Comparison of ENCODE assay signal across 8 mouse cellular contexts in genomic region chr8:4216791-4217621, GRCm38 (mm10). TPM values are rescaled to one million over a fixed set of nuclear protein-coding genes. Genes with fewer than 3 reads are reported as not detected.
DNase-seq lines count a peak whose midpoint lies in the region; ATAC-seq and TF ChIP-seq lines count a peak whose summit lies in the region.

Gene Prr36 (minus strand): TSS chr8:4217459.

- H3K4me2 ChIP-seq in forebrain, embryonic 15.5 days (replicated peaks) = peak within 1 kb of the TSS; percentile 98
- peak within 1 kb of the TSS; percentile 98 for H3K4me2 ChIP-seq in midbrain, embryonic 16.5 days (ENCODE audit: low read length)

- H3K27me3 ChIP-seq in liver, adult 2 months (ENCODE audit: control insufficient read depth, insufficient read depth, low read length) = peaks cover 11% of the 10 kb centered on the region
- H3K27me3 ChIP-seq in cerebellum, adult 2 months (ENCODE audit: control insufficient read depth, insufficient read depth, low read length) = no peaks in the 10 kb centered on the region
- H3K27me3 ChIP-seq in forebrain, embryonic 15.5 days = no peaks in the 10 kb centered on the region
- H3K27me3 ChIP-seq in midbrain, embryonic 16.5 days (ENCODE audit: control insufficient read depth, insufficient read depth, low read depth, low read length) = no peaks in the 10 kb centered on the region

- peak within 1 kb of the TSS; percentile 26; the same call in 1 of the 2 replicates for H3K4me3 ChIP-seq in liver, adult 2 months (ENCODE audit: insufficient read depth, low read depth, low read length)
- peak within 1 kb of the TSS; percentile 86 for H3K4me3 ChIP-seq in cerebellum, adult 2 months (replicated peaks; ENCODE audit: insufficient read depth, low read depth, low read length)
- peak within 1 kb of the TSS; percentile 78 for H3K4me3 ChIP-seq in forebrain, embryonic 15.5 days
- peak within 1 kb of the TSS; percentile 53 for H3K4me3 ChIP-seq in midbrain, embryonic 16.5 days (ENCODE audit: low read depth, low read length)

- ATAC-seq in forebrain, embryonic 15.5 days (replicated peaks) = peak; percentile 91
- ATAC-seq in midbrain, embryonic 16.5 days = peak; percentile 91
- no peak for ATAC-seq in inflammation-experienced regulatory T-cells, adult 6 months

- DNase-seq in liver, adult 2 months (ENCODE audit: extremely low read depth, low read depth, low spot score) = no peak
- no peak for DNase-seq in liver
- DNase-seq in cerebellum, adult 2 months = peak; percentile 64 to 68
- peak; percentile 62 to 80 for DNase-seq in left cerebral cortex, postnatal 14 days (ENCODE audit: low spot score in 2 of 2)
- no peak for DNase-seq in urinary bladder, postnatal 10 days (ENCODE audit: low spot score)

- H3K9me3 ChIP-seq in forebrain, embryonic 15.5 days = no peaks in the 10 kb centered on the region
- no peaks in the 10 kb centered on the region for H3K9me3 ChIP-seq in midbrain, embryonic 16.5 days (replicated peaks; ENCODE audit: control insufficient read depth, low read length, poor library complexity, severe bottlenecking)

- no peaks in the 10 kb centered on the region for H3K79me2 ChIP-seq in liver, adult 2 months (ENCODE audit: control insufficient read depth, insufficient read depth, low read length)

- H3K27ac ChIP-seq in liver, adult 2 months (replicated peaks; ENCODE audit: insufficient read depth, low read depth, low read length) = no peak within 1 kb of the TSS
- peak within 1 kb of the TSS; percentile 60 for H3K27ac ChIP-seq in cerebellum, adult 2 months (ENCODE audit: insufficient read depth, low read length)
- peak within 1 kb of the TSS; percentile 96 for H3K27ac ChIP-seq in forebrain, embryonic 15.5 days (replicated peaks)
- peak within 1 kb of the TSS; percentile 96 for H3K27ac ChIP-seq in midbrain, embryonic 16.5 days (ENCODE audit: low read length)

- H3K4me1 ChIP-seq in liver, adult 2 months (ENCODE audit: control insufficient read depth, insufficient read depth, low read length) = peaks cover 11% of the 10 kb centered on the region
- no peaks in the 10 kb centered on the region; the same call in none of the 2 replicates for H3K4me1 ChIP-seq in cerebellum, adult 2 months (ENCODE audit: control insufficient read depth, insufficient read depth, low read length)
- H3K4me1 ChIP-seq in forebrain, embryonic 15.5 days = peaks cover 41% of the 10 kb centered on the region
- peaks cover 39% of the 10 kb centered on the region for H3K4me1 ChIP-seq in midbrain, embryonic 16.5 days (ENCODE audit: control insufficient read depth, insufficient read depth, low read length)

- 6% methylated on average over 44 of the region's 44 CpGs for WGBS in liver, adult 2 months
- WGBS in cerebellum, adult 2 months = under 1% methylated on average over 44 of the region's 44 CpGs
- WGBS in forebrain, embryonic 15.5 days = under 1% methylated on average over 44 of the region's 44 CpGs
- under 1% methylated on average over 44 of the region's 44 CpGs for WGBS in midbrain, embryonic 16.5 days

- no peaks in the 10 kb centered on the region for H3K36me3 ChIP-seq in liver, adult 2 months (ENCODE audit: control insufficient read depth, insufficient read depth, low read length)
- no peaks in the 10 kb centered on the region for H3K36me3 ChIP-seq in forebrain, embryonic 15.5 days
- no peaks in the 10 kb centered on the region; the same call in 1 of the 2 replicates for H3K36me3 ChIP-seq in midbrain, embryonic 16.5 days (ENCODE audit: control insufficient read depth, insufficient read depth, low read length)

- intact Hi-C loops in left cerebral cortex, postnatal 14 days (cut with DNase I) = no loop called here

- H3K9ac ChIP-seq in liver, adult 2 months (ENCODE audit: low read depth, low read length) = no peak within 1 kb of the TSS
- peak within 1 kb of the TSS; percentile 97 for H3K9ac ChIP-seq in forebrain, embryonic 15.5 days (replicated peaks)
- H3K9ac ChIP-seq in midbrain, embryonic 16.5 days (ENCODE audit: low read depth, low read length) = peak within 1 kb of the TSS; percentile 85

- TF ChIP-seq POLR2A in liver, adult 2 months (IDR thresholded peaks at IDR 0.05; ENCODE audit: extremely low read depth, insufficient read depth, low read length) = no peak
- TF ChIP-seq POLR2A in cerebellum, adult 2 months (IDR thresholded peaks at IDR 0.05; ENCODE audit: borderline replicate concordance, insufficient read depth, low read length) = peak; percentile 28; the same call in 1 of the 2 replicates

- TF ChIP-seq CTCF in liver, adult 2 months (IDR thresholded peaks at IDR 0.05; ENCODE audit: low read depth, low read length) = no peak
- TF ChIP-seq CTCF in cerebellum, adult 2 months (IDR thresholded peaks at IDR 0.05; ENCODE audit: borderline replicate concordance, insufficient read depth, low read depth, low read length) = no peak

RNA-seq across cellular contexts. Expression of gene Prr36, which starts in this region (rescaled TPM):
- 0.13 and 0.37 TPM in 2 replicates for total RNA-seq in liver, adult 2 months (2014; rRNA removed)
- 0.24 and 0.34 TPM in 2 replicates for polyA plus RNA-seq in liver, adult 2 months (2012; rRNA removed)
- 8.2 and 8.6 TPM in 2 replicates for polyA plus RNA-seq in cerebellum, adult 2 months (2012; rRNA removed)
- polyA plus RNA-seq in forebrain, embryonic 15.5 days (2015; fragmentation: Nextera tagmentation; extraction: Ambion mirVana) = 40.5 and 52.5 TPM in 2 replicates
- total RNA-seq in left cerebral cortex, postnatal 14 days (2021) = 10 to 100 TPM; 42.8 to 47.5 TPM
- polyA plus RNA-seq in midbrain, embryonic 16.5 days (2015; fragmentation: Nextera tagmentation; extraction: Ambion mirVana) = 51.2 and 58.5 TPM in 2 replicates
- under 1 TPM; 0.30 to 0.57 (median 0.50) TPM for polyA plus RNA-seq in inflammation-experienced regulatory T-cells, adult 6 months (2017; shearing (Covaris generic))

Comparison
In these comparisons a context has a peak if more than half of its experiments do, and no peak if none do; other contexts are left out.
1. RNA of gene Prr36 (total RNA-seq): 42.8 to 47.5 TPM in left cerebral cortex, postnatal 14 days; 0.13 to 0.37 TPM in liver, adult 2 months; every median in the first group is over 10 times any median in the second.
2. DNase-seq: peak in cerebellum, adult 2 months (2 of 2) and left cerebral cortex, postnatal 14 days (2 of 2); none in liver, adult 2 months (single experiment), liver (single experiment) and urinary bladder, postnatal 10 days (single experiment).
3. H3K4me3 ChIP-seq: peak in every context shown above with its lines; median percentile 86 in cerebellum, adult 2 months; 78 in forebrain, embryonic 15.5 days; 53 in midbrain, embryonic 16.5 days; 26 in liver, adult 2 months.